Mouse (Mus musculus): Measurements from ENCODE around the gene Hist1h4b.

The Hist1h4b gene

GRCm38 (mm10) chr13:23755000-23755399, 1.8 kb upstream of the Hist1h4b start:
- CTCF ChIA-PET, result no interaction called here

DNA sequence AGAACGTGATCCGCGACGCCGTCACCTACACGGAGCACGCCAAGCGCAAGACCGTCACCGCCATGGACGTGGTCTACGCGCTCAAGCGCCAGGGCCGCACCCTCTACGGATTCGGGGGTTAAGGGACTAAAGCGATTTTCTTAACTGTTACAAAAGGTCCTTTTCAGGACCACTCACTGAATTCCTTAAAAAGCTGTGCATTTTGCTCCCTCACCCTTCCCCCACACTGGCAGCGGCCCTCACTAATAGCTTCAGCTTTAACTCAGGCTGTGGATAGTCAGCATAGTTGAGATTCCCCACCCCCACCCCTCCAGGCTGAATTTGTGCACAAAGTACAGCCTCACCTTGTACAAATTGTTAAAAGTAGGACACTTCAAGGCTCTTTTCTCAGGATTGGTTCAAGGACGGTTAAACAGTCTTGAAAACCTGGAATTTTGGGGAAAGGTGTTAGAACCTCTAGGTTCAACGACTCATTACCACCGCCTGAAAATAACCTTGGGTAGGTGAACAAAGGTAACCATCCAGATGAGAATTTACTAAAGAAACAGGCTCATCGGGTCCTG, 479 bp downstream of the Hist1h4b start:
- CTCF ChIA-PET, result interaction anchor here (0.6 to 1.4 kb wide), 2 partner anchors 9 to 882 kb away, joined by 3 to 5 read pairs; no protein-coding TSS in a partner anchor

DNA sequence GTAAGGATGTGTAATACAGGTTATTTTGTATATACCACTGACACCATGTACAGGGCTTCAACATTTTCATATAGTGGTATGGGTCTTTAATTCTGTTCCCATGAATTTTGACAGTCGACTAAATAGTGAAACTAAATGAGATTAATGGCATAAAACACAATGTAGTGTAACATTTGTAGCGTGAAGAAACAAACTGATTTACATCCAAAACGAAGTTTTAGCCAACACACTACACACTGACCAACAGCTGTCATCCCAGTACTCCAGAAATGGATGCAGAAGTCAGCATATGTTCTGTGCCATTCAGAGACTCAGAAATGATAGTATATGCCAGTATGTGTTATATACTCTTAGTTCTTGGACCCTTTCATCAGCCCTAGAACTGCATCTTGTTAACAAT, 1.1 kb downstream of the Hist1h4b start:
- CTCF ChIA-PET, result interaction anchor here (0.6 to 1.4 kb wide), 2 partner anchors 9 to 881 kb away, joined by 3 to 5 read pairs; no protein-coding TSS in a partner anchor

- CTCF ChIA-PET, result interaction anchor here (1.6 kb wide), 1 partner anchor 9 kb away, joined by 5 read pairs; the partner anchor contains the start of gene Hist1h2ab
Observed at GRCm38 (mm10) chr13:23759251-23759771, 2.5 kb downstream of the Hist1h4b start.

DNA sequence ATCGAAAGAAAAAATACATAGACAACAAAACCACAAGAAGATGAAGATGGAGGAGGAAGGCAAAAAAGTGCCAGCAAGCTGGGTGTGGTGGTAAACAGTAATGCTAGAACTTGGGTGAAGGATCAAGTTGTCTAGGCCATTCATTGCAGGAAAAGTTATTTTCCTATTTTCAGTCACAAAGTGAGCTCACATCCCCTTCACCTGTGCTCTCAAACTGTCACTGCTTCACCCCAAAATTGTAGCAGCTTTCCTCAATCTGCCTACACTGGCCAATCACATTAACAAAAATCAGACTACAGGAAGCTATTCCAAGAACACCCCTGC, 3.1 kb downstream of the Hist1h4b start:
- CTCF ChIA-PET, result interaction anchor here (1.6 kb wide), 1 partner anchor 9 kb away, joined by 5 read pairs; the partner anchor contains the start of gene Hist1h2ab

- CTCF ChIA-PET, result interaction anchor here (1.6 kb wide), 1 partner anchor 10 kb away, joined by 5 read pairs; the partner anchor contains the start of gene Hist1h2ab
Observed at GRCm38 (mm10) chr13:23760240-23760971, 3.6 kb downstream of the Hist1h4b start.

- CTCF ChIA-PET, result no interaction called here
Observed at GRCm38 (mm10) chr13:23760972-23761864, 4.4 kb downstream of the Hist1h4b start, which contains the start of gene Hist1h4a. TSS of gene Hist1h4a (minus strand) at chr13:23761230.

GRCm38 (mm10) chr13:23761871-23762821, 5.3 kb downstream of the Hist1h4b start, which contains the start of gene Hist1h3a:
TSS of gene Hist1h3a (minus strand) at chr13:23762386.
- CTCF ChIA-PET, result interaction anchor here (0.5 to 0.8 kb wide), 3 partner anchors 12 to 827 kb away, joined by 3 to 4 read pairs (median 3); no protein-coding TSS in a partner anchor

- CTCF ChIA-PET, result interaction anchor here (0.6 kb wide), 1 partner anchor 51 kb away, joined by 3 read pairs; no protein-coding TSS in a partner anchor
Observed at GRCm38 (mm10) chr13:23763242-23763585, 6.4 kb downstream of the Hist1h4b start.

DNA sequence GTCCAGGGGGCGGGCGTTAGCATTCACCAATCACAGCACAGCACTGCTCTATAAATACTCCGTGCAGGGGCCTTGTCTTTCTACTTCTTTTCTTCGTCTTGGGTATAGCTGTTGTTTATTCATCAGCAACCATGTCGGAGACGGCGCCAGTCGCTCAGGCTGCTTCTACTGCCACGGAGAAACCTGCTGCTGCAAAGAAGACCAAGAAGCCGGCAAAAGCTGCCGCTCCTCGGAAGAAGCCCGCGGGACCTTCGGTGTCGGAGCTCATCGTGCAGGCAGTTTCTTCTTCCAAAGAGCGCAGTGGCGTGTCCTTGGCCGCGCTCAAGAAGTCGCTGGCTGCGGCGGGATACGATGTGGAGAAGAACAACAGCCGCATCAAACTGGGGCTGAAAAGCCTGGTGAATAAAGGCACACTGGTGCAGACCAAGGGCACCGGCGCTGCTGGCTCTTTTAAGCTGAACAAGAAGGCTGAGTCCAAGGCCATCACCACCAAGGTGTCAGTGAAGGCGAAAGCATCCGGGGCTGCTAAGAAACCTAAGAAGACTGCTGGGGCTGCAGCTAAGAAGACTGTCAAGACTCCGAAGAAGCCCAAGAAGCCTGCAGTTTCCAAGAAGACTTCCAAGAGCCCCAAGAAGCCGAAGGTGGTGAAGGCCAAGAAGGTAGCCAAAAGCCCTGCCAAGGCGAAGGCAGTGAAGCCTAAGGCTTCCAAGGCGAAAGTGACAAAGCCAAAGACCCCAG, 6.9 kb downstream of the Hist1h4b start, which contains the start of gene Hist1h1a:
TSS of gene Hist1h1a (plus strand) at position 81 of the 738 bp plus-strand sequence.
- CTCF ChIA-PET, result interaction anchor here (0.6 kb wide), 2 partner anchors 51 to 148 kb away, joined by 3 to 9 read pairs; no protein-coding TSS in a partner anchor

- CTCF ChIA-PET, result interaction anchor here (0.5 to 0.6 kb wide), 3 partner anchors 32 to 1761 kb away, joined by 3 to 9 read pairs (median 6); no protein-coding TSS in a partner anchor
Observed at GRCm38 (mm10) chr13:23764324-23765171, 7.7 kb downstream of the Hist1h4b start.

- CTCF ChIA-PET, result interaction anchor here (0.5 to 0.6 kb wide), 2 partner anchors 31 to 1761 kb away, joined by 3 to 6 read pairs; no protein-coding TSS in a partner anchor
Observed at GRCm38 (mm10) chr13:23765172-23765513, 8.3 kb downstream of the Hist1h4b start.

GRCm38 (mm10) chr13:23766772-23767171, 10.0 kb downstream of the Hist1h4b start:
- CTCF ChIA-PET, result no interaction called here

DNA sequence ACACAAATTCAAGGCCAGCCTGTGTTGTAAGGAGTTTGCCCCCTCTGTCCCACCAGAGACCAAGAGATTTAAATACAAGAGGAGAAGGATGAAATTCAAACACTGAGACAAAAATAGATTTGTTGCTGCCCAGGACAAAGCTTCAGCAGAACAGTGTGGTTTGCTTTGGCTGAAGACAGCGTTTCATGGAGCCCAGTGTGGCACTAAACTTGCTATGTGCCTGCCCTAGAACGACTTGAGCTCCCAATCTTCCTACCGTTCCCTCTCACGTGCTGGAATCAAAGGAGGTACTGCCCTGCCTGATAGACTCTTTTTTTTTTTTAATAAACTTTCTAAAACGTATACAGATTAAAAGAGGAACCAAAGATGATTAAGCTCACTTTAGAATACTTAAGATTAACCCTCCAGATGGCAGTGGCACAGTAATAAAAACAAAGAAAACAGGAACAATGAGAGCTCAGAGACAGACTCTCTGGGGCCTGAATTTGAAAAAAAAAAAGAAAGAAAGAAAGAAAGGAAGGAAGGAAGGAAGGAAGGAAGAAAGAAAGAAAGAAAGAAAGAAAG, 12.1 kb downstream of the Hist1h4b start:
- CTCF ChIA-PET, result interaction anchor here (0.6 kb wide), 2 partner anchors 71 to 302 kb away, joined by 3 to 6 read pairs; no protein-coding TSS in a partner anchor

DNA sequence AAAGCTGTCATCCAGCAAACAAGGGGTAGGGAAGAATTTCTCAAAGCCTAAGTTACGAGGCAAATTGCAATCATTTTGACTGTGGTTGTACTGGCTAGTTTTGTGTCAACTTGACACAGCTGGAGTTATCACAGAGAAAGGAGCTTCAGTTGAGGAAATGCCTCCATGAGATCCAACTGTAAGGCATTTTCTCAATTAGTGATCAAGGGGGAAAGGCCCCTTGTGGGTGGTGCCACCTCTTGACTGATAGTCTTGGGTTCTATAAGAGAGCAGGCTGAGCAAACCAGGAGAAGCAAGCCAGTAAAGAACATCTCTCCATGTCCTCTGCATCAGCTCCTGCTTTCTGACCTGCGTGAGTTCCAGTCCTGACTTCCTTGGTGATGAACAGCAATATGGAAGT, 12.8 kb downstream of the Hist1h4b start, which contains the start of gene Trim38:
TSS of gene Trim38 (plus strand) at position 301 of the 400 bp plus-strand sequence.
- CTCF ChIA-PET, result interaction anchor here (0.6 kb wide), 1 partner anchor 303 kb away, joined by 3 read pairs; no protein-coding TSS in a partner anchor

DNA sequence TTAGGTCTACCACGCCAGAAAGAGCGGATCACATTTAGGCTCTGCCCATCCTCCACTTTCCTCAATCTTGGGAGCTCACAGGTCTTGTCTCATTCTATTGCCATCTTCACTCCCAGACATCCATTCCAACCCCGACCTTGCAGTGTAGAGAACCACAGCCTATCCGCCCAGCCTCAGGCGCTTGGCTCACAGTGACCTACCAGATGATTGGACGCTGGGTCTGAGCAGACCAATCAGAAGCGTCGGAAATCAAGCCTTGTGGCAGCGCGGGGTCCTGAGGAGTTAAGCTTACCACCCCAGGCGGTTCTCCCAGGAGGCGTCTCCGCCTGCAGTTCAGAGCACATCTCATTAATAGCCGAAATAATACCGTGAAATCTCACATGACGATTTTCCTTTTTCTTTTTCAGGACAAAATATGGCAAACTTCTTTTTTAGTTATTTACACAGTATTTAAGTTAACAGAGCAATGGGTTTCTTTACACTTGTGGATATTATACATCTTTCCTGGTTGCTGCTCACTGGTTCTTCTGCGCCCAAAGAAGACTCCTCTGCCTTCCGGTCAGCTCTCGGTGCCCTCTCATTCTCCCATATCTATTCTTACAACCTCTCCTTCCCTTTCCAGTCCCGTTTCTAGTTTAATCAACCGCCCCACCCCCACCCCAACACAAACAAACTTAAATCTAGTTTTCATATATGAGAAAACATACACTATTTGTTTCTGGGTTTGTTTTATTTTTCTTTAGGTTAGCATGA, 15.9 kb downstream of the Hist1h4b start:
- CTCF ChIA-PET, result no interaction called here

- CTCF ChIA-PET, result interaction anchor here (0.7 kb wide), 1 partner anchor 8 kb away, joined by 10 read pairs; no protein-coding TSS in a partner anchor
Observed at GRCm38 (mm10) chr13:23778339-23778738, 21.5 kb downstream of the Hist1h4b start.

Measured in spleen, embryonic (tissue).